Mouse (Mus musculus): Measurements from ENCODE around the gene Adat2. TPM values are rescaled to one million over a fixed set of nuclear protein-coding genes. Genes with fewer than 3 reads are reported as not detected.

The Adat2 gene
- polyA plus RNA-seq, 1 experiment from 2014 or later: 4.9 TPM

Other genes starting within 250 kb of the Adat2 start
- gene Phactr2, start 78.5 kb upstream of the Adat2 start, polyA plus RNA-seq (2014; fragmentation: Nextera tagmentation; extraction: Ambion mirVana): 27.7 and 28.8 TPM in 2 replicates
- gene Fuca2, start 53.4 kb upstream of the Adat2 start, polyA plus RNA-seq (2014; fragmentation: Nextera tagmentation; extraction: Ambion mirVana): 25.6 and 26.4 TPM in 2 replicates
- gene Pex3, start 248 bp downstream of the Adat2 start, polyA plus RNA-seq (2014; fragmentation: Nextera tagmentation; extraction: Ambion mirVana): 27.2 and 28.1 TPM in 2 replicates

Measured in limb, embryonic 11.5 days (tissue).